Mouse (Mus musculus) megakaryocyte progenitor cell, adult 5-6 weeks (primary cell): ENCODE measurements at regions not wholly inside any gene's neighbourhood (a gene's known extent, or its start where the extent isn't known, plus 50 kb on each side); places are given as distances from the start of the nearest gene placed in this dataset.

Source experiments
- ATAC-seq: replicated peaks from 2 replicates; pipeline ENCODE4 v1.8.0; 2016; ENCODE audit warnings: mild to moderate bottlenecking, moderate TSS enrichment, inconsistent platforms; ENCODE audit not compliant: poor library complexity

DNA sequence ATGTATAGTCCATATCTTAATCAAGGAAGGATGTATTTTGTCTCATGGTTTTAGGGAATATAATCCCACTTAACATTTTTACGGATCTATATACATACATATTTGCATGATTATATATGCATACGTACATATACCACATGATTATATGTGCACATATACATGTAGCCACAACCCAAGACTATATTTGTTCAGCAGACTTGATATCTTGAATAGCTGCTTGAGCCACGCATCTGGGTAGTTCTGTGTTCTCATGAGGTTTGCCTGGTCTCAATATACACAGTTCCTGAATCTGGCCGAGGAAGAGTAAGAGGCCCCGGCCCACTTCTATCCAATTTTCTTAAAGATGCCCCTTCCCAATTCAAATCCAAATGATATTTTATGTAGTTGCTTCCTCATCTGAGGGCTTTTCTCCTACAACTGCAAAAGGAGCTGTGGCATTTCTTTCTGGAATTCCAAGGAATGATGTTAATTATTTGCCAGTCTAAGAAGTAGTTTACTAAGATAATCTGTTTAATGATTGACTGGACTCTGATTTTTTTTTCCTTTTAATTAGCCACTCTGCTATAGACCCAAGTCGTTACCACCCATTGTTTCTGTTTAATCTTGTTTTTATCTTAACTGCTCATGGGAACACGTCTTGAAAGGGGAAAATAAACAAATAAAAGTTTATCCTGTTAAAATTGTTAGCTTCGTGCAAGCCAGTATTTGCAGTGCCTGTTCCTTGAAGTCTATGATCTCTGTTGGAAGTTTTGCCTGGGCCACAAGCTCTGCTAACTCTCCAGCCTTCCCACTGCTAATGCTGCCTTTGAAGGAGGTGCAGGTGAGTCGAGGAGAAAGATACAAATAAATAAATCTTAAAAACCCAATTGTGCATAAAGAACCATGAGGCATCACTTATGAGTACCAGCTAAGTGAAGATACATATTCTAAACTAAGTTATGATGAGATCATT lies 112.9 kb upstream of the Kitl start:
- no peak for ATAC-seq

DNA sequence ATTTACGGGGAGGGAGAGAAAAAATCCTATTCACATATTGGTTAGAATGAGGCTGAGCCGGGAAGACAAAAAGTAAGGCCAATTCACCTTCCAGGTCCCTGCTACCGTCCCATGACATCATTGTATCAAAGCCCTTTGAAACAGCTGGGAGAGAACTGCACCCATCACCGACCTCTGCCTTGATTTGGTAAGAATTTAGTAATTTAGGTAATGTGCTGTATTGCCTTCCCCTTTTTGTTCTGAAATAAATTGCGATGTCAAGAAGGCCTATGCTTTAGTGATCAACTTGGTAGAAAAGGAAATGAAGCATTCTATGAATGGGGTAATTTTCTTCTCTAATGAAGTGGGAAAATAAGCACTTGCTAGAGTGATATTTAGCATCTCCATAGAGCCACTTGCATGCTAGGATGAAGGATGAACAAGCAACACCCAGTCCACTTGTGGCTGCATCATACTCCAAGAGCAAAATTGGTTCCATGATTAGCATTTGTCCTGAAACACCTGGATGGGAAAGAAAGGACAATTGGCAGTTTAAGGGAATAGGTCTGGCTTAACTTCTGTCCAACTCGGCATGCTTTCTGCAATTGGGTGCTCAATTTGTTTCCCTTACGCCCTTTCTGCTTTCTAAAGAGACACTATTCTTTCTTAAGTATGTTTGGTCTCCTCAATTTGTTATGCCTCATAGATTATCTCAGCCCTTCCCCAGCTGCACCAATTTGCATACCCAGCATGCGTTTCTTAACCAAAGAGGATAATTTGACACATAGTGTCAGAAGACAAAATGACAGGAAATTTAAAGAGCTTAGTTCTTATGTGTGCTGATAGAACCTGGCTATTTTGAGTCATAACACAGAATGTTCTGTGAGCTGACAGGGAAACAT lies 114.2 kb upstream of the Kitl start:
- no peak for ATAC-seq

DNA sequence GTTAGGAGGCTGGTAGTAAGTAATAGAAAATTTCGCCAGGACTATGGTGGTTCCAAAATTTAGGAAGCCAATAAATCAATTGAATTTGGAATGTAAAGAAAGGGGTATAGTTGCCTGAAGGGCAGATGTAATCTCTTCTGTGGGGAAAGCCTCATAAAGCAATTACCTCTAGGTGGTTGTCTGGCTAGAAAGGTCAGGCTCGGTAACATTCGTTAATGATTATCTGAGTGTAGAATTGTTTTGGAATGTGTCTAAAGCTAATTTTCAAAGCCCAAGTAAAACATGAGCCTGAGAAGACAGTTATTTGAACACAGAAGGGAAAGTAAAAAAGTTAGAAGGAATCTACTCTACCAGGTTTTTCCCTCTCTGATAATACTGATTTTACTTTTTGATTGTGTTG lies 121.4 kb upstream of the Kitl start:
- ATAC-seq: no peak

DNA sequence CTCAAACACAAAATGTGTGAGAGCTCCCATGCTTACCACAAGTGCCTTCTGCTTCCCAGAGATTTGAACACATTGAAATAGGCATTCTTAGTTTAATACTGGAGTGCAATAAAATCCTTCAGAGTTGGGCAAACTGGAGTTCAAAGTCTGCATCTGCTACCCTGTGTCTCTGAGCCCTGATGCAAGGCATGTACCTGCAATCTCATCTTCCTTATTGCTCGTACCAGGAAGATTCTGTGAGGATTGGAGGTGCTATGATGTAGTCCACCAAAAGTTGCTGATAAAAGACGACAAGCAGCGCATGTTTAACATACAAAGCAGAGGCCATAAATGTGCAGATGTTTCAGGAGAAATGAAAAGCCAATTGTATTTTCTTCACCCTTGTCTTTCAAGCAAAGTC lies 123.5 kb upstream of the Kitl start:
- ATAC-seq: no peak

DNA sequence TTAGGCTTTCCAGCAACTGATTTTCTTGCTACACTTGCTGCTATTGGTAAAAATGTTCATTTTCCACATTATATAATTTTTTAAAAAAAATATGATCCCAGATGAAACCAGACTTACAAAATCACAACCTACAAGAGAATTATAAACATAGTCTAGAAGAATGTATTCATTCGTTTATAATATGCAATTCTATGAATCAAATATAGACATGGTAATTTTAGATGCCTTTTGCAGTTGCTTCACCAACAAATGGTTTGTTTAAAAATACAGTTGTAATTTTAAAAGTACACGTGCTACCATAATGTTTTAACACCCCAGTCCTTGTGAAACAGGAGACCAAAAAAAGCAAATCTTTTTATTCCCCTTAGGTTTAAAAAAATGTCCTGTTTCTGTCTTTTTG lies 122.4 kb upstream of the Csl start:
- no peak for ATAC-seq

DNA sequence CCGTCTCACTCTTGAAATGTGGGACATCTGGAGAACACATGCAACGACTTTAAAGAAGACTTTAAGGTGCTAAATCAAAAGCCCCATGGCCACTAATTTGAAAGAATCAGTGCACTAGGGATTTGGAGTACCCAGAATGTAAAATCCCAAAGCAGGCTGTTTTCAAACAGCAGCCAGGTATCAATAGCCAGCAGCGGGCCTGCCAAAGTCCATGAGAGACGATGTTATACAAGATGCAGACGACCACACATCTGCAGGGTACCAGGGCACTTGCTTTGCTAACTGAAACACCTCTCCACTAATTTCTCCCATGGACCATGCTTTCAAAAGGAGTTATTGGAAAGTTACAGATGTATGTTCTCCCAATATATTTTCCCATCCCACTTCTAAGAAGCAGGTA lies 119.9 kb upstream of the Csl start:
- ATAC-seq: no peak

DNA sequence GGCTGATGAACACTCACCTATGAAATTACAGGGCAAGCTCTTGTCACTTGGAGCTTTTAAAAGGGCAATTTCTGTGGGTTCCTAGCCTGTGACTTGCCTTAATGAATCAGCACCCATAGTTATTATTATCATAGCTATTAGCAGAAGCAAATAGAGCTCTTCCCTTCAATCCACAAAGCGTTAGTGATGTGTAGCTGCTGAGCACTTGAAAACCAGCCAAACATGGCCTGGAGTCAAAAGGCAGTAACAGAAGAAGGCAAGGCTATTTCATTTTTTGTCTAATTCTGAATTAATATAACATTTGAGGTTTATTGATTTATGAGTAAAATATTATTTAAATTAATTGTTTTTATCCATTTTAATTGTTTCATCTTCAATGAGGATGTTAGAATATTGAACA lies 105.3 kb upstream of the Csl start:
- no peak for ATAC-seq

DNA sequence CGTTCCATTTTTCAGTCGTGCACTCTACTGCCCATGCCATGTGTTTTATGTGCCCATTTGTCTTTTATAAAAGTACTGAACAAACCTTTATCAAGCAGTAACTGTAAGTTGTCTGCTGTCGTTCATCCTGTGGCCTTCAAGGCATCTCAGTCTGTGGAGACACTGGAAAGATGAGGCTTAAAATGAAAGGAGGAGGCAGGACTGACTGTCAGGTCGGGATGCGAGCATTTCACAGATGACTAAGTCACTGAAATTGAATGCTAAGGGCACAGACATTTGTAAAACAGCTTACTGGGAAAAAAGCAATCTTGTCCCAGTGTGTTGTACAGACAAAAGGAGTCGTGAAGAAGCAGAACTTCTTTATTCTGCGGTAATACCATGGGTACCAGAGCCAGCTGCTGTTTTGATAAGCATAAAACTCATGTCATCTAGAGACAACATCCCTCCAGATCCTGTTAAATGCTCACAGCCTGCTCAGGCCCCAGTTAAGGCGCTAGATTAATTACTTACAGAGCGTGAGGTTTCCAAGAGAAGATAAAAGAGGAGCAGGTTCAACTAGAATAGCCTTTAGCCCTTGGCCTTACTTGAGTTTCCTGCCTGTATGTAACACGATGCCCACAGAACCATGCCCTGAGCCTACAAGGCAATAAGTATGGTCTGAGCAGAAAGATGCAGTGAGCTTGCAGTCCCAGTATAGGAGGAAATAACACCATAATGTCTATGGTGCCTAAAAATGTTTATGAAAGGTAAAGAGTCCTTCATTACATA lies 101.0 kb upstream of the Csl start:
- no peak for ATAC-seq

DNA sequence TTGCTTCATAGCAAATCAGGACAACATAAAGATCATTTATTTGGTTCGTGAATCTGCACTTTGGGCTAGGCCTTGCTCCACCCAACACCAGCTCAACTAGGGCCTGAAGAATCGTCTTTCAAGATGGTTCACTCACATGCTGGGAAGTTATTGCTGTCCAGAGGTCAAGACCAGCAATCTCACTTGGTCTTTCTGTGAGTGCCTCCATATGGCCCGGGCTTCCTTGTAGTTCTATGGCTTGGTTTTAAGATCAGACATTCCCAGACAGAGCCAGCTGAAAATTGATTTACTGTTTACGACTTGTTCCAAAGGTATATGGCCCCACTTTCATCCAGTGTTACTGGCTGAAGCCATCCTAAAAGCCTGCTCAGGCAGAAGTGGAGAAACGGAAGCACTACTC lies 84.7 kb upstream of the Csl start:
- no peak for ATAC-seq

DNA sequence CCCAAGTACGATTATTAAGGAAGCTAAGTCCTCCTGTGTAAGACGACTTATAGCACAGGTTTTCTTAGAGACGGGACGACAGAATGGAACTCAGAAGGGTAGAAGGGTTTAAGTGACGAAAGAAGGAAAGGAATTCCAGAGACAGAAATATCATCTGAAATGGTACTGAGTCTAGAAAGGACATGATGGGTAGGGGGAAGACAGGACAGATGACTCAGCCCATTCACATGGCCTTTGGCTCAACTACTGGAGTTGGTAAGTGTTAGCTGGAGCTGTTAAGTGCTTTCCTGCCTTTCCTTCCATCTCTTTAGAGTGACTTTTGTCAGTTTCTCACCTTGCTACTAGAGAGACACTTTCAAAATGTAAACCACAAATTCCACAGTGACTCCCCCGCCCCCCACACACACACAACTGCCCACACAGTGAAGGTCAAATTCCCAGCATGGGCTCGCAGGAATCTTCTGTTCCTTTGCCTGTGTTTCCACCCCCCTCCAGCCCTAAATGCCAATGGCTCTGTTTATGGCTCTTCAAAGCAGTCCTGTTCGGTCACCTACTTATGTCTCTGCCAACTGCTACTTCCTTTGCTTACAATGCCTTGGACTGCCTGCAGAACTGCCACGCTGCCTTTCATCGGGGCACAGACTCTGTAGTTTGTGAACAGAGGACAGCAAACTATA lies 81.8 kb upstream of the Csl start:
- no peak for ATAC-seq

DNA sequence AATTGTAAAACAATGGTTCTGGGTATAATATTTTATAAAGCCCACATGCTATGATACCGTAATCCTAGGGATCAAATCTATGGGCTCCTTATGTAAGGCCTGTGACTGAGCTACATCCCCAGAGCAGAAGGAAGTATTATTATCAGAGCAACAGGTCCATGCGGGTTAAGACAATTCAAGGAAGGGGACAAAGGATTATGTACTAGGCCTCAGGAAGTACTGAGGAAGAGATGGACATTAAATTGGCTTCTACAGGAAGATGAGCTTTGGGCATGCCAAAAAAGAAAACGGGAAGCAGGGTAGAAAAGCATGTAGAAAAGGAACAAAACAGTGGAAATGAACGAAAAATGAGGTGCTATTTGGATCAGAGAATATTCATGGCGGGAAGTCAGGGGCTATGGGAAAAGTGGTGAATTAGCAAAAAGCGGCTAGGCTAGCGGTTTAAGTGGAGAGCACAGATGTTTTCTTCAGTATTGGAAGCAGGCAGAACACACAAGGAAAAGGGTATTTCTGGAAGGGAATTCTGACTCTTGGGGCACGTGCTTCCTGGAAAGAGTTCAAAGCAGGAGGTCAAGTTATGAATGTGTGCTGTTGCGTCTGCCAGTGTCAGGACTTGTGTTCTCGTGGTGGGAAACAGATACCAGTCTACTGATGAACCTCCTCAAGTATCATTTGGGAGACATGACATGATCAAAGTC lies 80.9 kb upstream of the Csl start:
- ATAC-seq: no peak

DNA sequence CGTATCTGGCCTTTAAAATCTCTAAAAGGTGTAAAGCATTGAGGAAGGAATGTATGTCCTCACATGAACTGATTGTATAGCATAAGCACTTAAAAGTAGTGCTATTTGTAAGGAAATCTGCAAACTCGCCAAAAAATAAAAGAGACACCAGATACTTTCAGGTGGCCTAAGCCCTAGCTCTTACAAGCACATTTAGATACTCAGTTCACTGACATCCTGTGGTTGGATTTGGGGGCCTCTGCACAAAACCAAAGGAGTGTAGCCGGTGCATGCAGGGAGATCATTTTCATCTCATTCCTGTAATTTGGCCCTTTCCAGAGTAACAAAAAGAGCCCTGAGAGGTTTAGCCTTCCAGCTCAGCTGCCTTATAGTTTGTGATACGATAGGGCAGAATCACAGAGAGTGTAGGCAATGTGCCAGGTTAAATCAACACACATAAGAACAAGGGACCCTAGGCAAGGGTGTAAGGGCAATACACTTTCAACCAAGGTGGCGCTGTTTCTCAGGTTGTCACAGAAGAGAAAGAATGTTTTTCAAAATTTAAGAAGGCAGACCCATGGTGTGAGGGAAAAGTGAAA lies 77.5 kb upstream of the Csl start:
- ATAC-seq: no peak

DNA sequence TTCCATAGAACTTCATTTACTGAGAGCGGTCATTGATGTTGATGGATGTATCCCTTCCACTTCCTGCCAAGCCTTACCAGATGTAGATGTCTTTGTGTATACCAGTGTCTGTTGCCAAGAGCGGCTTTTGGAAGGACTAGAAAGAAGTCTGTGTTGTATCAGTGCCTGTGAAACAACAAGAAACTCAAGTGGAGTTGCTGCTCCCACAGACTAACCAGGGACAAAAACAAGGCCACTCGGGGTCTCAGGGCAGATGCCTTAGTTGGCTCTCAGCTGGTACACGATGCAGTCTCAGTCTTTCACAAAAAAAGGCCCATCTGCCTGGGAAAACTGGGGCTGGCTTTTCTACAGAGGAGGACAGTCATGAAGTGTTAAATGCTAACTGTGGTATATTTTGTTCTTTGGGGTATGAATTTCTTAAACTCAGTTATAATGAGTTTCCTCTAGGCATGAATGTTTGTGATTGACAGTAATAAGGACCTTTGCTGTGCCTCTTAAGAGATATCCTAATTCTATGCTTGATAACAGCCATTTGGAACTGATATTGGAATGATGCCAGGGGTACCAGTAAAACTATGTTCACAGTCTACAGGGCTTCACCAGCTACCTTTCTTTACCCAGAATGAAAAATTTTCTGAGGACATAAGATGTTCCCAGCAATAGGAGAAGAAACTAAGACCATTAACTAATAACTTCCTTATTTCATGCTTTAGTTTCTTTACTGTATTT lies 75.6 kb upstream of the Csl start:
- ATAC-seq: no peak

DNA sequence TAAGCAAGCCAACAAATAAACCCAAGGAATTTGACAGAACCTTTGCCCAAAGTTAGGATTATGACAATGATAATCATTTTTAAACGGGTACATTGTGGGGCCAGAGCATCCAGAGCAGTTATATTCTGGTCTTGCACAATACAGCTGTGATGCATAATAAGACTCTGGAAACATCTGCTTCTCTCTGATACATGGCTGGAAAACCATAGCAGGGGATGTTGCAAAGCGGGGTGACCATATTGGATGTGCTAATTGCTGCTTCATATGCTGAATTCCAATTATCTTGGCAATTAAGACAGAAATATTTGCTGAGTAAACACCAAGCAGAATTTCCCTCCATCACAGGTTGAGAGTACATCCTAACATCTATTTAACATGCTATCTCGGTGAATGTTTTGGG lies 70.5 kb upstream of the Csl start:
- no peak for ATAC-seq

DNA sequence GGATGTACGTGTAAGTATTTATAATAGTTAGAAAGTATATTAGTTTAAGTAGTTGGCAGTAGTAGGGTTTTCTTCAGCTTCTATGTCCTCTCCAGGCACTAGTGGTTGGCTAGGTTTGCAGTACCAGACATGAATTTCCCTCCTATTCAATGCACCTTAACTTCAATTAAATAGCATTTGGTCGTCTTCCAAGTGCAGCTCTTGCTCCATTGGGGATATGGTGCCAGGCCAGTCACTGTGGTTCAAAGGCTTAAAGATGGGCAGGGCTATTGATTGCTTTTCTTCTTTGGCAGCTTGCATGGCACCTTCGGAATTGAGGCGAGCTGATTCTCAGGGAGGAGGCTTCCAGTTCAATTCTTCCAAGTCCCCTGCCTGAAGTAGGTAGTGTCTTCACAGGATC lies 68.0 kb upstream of the Csl start:
- ATAC-seq: no peak

DNA sequence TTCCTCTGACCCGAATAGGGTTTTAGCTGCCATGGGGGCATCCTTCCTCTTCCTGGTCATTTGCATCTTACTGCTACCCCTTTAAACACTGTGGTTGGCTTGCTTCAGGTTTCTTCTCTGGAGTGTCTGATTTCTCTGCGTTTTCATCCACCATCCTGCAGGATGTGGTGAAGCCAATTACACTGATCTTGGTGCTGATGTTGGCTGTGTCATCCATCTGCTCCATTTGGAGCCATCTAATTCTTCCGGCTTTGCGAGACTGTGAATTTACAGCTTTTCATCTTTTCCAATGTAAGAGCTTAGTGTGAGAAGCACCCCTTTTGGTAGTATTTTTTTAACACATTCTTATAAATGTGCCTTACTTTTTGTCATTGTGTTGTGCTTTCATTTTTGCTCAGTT lies 66.4 kb upstream of the Csl start:
- no peak for ATAC-seq

DNA sequence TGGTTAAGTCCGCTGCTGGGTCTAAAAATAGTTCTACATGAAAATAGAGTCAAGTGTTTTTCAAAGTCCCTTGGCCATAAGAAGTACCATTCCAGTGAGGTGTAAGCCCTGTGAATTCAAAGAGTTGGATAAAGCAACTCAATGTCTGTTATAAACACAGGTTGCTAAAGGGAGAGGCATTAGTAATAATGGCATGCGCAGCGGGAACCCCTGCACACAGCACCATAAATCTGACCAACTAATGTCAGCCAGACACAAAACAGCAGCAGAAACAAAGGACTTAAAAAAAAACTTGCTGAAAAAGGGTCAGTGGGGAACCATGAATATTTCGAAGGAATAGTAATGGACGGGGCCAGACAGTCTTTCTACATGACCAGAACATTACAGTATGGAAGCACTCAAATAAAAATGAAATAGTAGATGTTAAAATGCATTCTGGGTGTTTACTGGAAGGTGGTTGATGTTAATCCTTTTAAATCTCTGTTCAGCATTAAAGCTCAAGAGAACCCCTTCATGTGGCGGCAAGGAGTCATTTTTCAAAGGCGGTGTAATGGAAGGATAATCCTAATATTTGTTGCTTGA lies 52.7 kb upstream of the Csl start:
- ATAC-seq: no peak

DNA sequence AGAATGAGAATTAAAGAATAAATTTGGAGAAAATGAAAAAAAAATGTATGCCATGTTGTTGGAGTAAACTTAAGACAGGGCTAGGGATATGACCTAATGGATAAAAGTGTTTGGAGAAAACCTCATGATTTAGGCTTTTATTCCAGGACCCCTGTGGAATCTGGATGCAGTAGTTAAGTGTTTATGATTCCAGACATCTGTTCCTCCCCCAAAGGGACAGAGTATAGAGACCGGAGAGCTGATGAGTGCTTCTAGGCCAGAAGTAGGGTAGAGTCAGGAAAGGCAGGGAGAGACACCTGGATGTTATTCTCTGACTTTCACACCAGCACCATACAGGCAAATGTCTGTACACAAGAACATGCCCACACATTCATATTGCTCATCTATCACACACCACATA lies 52.0 kb upstream of the Csl start:
- ATAC-seq: no peak
